Comparison of ENCODE assay signal across 9 mouse cellular contexts in genomic region chr1:180976110-180976679, GRCm38 (mm10). TPM values are rescaled to one million over a fixed set of nuclear protein-coding genes. Genes with fewer than 3 reads are reported as not detected.
DNase-seq lines count a peak whose midpoint lies in the region; ATAC-seq and TF ChIP-seq lines count a peak whose summit lies in the region.
"Had no signal": no experiment of that assay in that cellular context is flagged by ENCODE, and none has a peak within 500 bp of the region (broad histone marks: within the 10 kb centered on the region; RNA-seq: fewer than 3 reads in every experiment).

No protein-coding gene starts in this region.

- H3K36me3 ChIP-seq in small intestine, adult 2 months (ENCODE audit: control insufficient read depth, insufficient read depth, low read length): peaks cover 7% of the 10 kb centered on the region; the same call in 1 of the 2 replicates

- H3K27ac ChIP-seq in small intestine, adult 2 months (ENCODE audit: insufficient read depth, low read depth, low read length): no peak overlapping the region
- H3K27ac ChIP-seq: liver, embryonic 15.5 days had no signal

- peak; percentile 84 for TF ChIP-seq CTCF in small intestine, adult 2 months (IDR thresholded peaks at IDR 0.05; ENCODE audit: extremely low read depth, insufficient read length, insufficient replicate concordance, low read depth, low read length)

- no peak overlapping the region for H3K4me3 ChIP-seq in small intestine, adult 2 months (ENCODE audit: low read depth, low read length)
- H3K4me3 ChIP-seq: liver, embryonic 15.5 days had no signal

- peaks cover 3% of the 10 kb centered on the region; the same call in 1 of the 2 replicates for H3K4me1 ChIP-seq in small intestine, adult 2 months (ENCODE audit: control insufficient read depth, insufficient read depth, insufficient read length, low read length)

- no peaks in the 10 kb centered on the region for H3K27me3 ChIP-seq in small intestine, adult 2 months (ENCODE audit: control insufficient read depth, insufficient read depth, low read length)

- peak; percentile 65 for ATAC-seq in inflammation-experienced regulatory T-cells, adult 6 months

- WGBS in small intestine, adult 2 months: 65% methylated on average over 4 of the region's 4 CpGs

- DNase-seq in heart, adult 18-20 months: peak; percentile 31 to 56
- no peak for DNase-seq in heart, adult 11 months
- DNase-seq in 416B (ENCODE audit: low read depth) (peak; percentile 53), R1 (ENCODE audit: low read depth, low spot score) (peak; percentile 78)
- no peak for DNase-seq in cerebellum, adult 9-11 months
- no peak for DNase-seq in frontal cortex, postnatal 10 days (ENCODE audit: low spot score in 2 of 2)

- no peak for TF ChIP-seq POLR2A in small intestine, adult 2 months (IDR thresholded peaks at IDR 0.05; ENCODE audit: low read depth, low read length)

RNA-seq across cellular contexts. Expression of gene Tmem63a, which starts 34.1 kb away (rescaled TPM):
- total RNA-seq in heart, adult 18-20 months (2021): 10 to 100 TPM; 15.0 to 15.9 TPM
- polyA plus RNA-seq in inflammation-experienced regulatory T-cells, adult 6 months (2017; shearing (Covaris generic)): 10 to 100 TPM; 12.8 to 18.6 (median 14.0) TPM
- polyA plus RNA-seq in small intestine, adult 2 months (2012; rRNA removed): 23.5 and 31.9 TPM in 2 replicates

RNA-seq across cellular contexts. Expression of gene Lefty1, which starts 41.4 kb away (rescaled TPM):
- total RNA-seq in heart, adult 18-20 months (2021): under 1 TPM; 0.28 to 0.84 TPM
- not detected for polyA plus RNA-seq in inflammation-experienced regulatory T-cells, adult 6 months (2017; shearing (Covaris generic))
- polyA plus RNA-seq in small intestine, adult 2 months (2012; rRNA removed): 6.3 and 7.1 TPM in 2 replicates

RNA-seq across cellular contexts. Expression of gene Ephx1, which starts 44.5 kb away (rescaled TPM):
- 10 to 100 TPM; 28.7 to 37.5 TPM for total RNA-seq in heart, adult 18-20 months (2021)
- 100 to 1,000 TPM in 2 of 3 experiments, 10 to 100 TPM in 1; 40.9 to 267 (median 215) TPM for polyA plus RNA-seq in inflammation-experienced regulatory T-cells, adult 6 months (2017; shearing (Covaris generic))
- polyA plus RNA-seq in small intestine, adult 2 months (2012; rRNA removed): 10.0 and 10.6 TPM in 2 replicates

Comparison
In these comparisons a context has a peak if more than half of its experiments do, and no peak if none do; other contexts are left out.
1. DNase-seq: peak in heart, adult 18-20 months (2 of 2), 416B (single experiment) and R1 (single experiment); none in heart, adult 11 months (single experiment), cerebellum, adult 9-11 months (single experiment) and frontal cortex, postnatal 10 days (0 of 2).